Mouse (Mus musculus): ENCODE measurements around the gene Dnaja3. TPM values are rescaled to one million over a fixed set of nuclear protein-coding genes. Genes with fewer than 3 reads are reported as not detected.

Dnaja3 gene
- polyA plus RNA-seq, 1 experiment from 2014 or later, result 87.8 TPM

DNA sequence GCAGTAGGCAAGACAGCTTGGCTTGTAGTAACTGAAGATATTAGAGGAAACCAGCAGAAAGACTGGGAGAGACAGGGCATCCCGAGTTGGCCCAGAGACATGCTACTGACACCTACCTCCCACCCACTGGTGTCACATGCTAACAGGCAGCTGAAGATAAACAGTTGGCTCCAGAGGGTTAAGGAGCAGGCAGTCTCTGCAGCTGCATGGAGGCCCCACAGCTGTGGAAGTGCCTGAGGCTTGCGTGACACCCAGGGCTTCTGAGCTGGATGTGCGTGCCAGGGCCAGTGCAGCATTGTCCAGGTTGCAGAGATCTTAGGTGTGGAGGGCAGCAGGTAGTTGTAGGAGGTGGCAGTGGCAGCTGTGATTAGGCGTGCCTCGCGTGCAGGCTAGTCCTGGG lies 12.7 kb upstream of the Dnaja3 start:
- Histone ChIP-seq H3K27me3 (ENCODE audit: insufficient read depth, low read length) (no peaks in the 10 kb centered on the region), H3K4me2 (ENCODE audit: low read length) (no peak overlapping the region), H3K36me3 (ENCODE audit: insufficient read depth, low read length) (peaks cover 15% of the 10 kb centered on the region; the same call in 1 of the 2 replicates), H3K9ac (ENCODE audit: low read depth, low read length) (no peak overlapping the region), H3K27ac (peak overlapping the region; percentile 60; the same call in 1 of the 2 replicates), H3K4me1 (replicated peaks; ENCODE audit: insufficient read depth, low read length) (peaks cover 16% of the 10 kb centered on the region), H3K9me3 (replicated peaks; ENCODE audit: low read length) (no peaks in the 10 kb centered on the region), H3K4me3 (replicated peaks; ENCODE audit: low read depth, low read length) (no peak overlapping the region)
- no peak for ATAC-seq (replicated peaks; ENCODE audit: low FRiP score, low read depth)
- 58% methylated on average over 6 of the region's 6 CpGs for WGBS
- peak; percentile 46 for DNase-seq (ENCODE audit: low spot score)
- TF ChIP-seq CTCF (IDR thresholded peaks at IDR 0.05; ENCODE audit: low read depth), result no peak

DNA sequence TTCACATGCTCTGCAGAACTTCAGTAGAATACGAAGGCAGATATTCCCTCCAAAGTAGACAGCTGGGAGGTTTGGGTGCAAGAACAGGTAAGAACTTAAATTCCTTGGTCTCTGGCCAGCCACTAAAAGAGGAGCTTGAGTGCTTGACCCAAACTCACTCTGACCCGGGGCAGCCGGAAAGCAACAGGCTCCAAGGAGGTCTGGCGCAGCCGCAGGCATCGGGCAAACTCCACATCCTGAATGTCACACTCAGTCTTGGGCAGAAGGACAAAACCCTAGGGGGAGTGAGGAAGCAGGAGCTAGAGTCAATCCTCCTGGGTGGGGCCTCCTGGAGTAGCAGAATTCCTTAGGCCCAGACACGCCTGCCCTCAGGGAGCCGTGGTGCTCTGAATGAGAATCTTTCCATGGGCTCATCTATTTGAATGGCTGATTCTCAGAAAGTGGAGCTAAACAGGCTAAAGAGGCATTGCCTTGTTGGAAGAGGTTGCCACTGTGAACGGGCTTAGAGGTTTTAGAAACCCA lies 10.8 kb upstream of the Dnaja3 start:
- no peak for DNase-seq (ENCODE audit: low spot score)

DNA sequence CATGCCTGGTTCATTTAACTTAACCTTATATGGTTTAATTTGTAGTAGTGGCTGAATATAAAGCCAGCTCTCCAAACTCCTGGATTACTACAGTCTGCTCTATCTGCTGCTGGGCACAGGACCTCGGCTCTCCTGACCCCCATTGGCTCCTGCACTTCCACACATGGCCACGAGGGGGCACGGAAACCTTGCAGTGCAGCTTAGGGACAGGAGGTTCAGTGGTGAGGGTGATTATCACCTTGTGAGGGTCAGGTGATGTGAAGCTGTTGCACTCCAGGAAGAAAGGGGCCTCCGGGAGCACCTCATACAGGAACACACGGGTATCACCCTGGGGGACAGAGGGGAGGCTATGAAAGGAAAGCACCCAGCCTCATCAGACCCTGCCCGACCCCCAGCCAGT lies 9.8 kb upstream of the Dnaja3 start:
- ATAC-seq (replicated peaks; ENCODE audit: low FRiP score, low read depth), result peak; percentile 47; the same call in 1 of the 2 replicates
- no peak overlapping the region for H3K9ac ChIP-seq (ENCODE audit: low read depth, low read length)
- no peak overlapping the region for H3K4me3 ChIP-seq (replicated peaks; ENCODE audit: low read depth, low read length)
- peak; percentile 80 for DNase-seq (ENCODE audit: low spot score)
- no peak overlapping the region for H3K4me2 ChIP-seq (ENCODE audit: low read length)
- no peaks in the 10 kb centered on the region for H3K9me3 ChIP-seq (replicated peaks; ENCODE audit: low read length)
- no peaks in the 10 kb centered on the region for H3K27me3 ChIP-seq (ENCODE audit: insufficient read depth, low read length)
- peaks cover 4% of the 10 kb centered on the region; the same call in 1 of the 2 replicates for H3K4me1 ChIP-seq (replicated peaks; ENCODE audit: insufficient read depth, low read length)
- peak; percentile 98 for TF ChIP-seq CTCF (IDR thresholded peaks at IDR 0.05; ENCODE audit: low read depth)
- 19% methylated on average over 6 of the region's 6 CpGs for WGBS
- peaks cover 15% of the 10 kb centered on the region; the same call in 1 of the 2 replicates for H3K36me3 ChIP-seq (ENCODE audit: insufficient read depth, low read length)
- no peak overlapping the region for H3K27ac ChIP-seq

More for the DNA sequence above, 10.8 kb upstream of the Dnaja3 start:
- Histone ChIP-seq H3K4me2 (ENCODE audit: low read length) (no peak overlapping the region), H3K9me3 (replicated peaks; ENCODE audit: low read length) (no peaks in the 10 kb centered on the region), H3K36me3 (ENCODE audit: insufficient read depth, low read length) (peaks cover 15% of the 10 kb centered on the region; the same call in 1 of the 2 replicates), H3K27me3 (ENCODE audit: insufficient read depth, low read length) (no peaks in the 10 kb centered on the region), H3K9ac (ENCODE audit: low read depth, low read length) (no peak overlapping the region), H3K4me3 (replicated peaks; ENCODE audit: low read depth, low read length) (no peak overlapping the region), H3K4me1 (replicated peaks; ENCODE audit: insufficient read depth, low read length) (peaks cover 7% of the 10 kb centered on the region), H3K27ac (no peak overlapping the region)
- ATAC-seq (replicated peaks; ENCODE audit: low FRiP score, low read depth), result no peak
- 94% methylated on average over 9 of the region's 9 CpGs for WGBS
- TF ChIP-seq CTCF (IDR thresholded peaks at IDR 0.05; ENCODE audit: low read depth), result no peak

DNA sequence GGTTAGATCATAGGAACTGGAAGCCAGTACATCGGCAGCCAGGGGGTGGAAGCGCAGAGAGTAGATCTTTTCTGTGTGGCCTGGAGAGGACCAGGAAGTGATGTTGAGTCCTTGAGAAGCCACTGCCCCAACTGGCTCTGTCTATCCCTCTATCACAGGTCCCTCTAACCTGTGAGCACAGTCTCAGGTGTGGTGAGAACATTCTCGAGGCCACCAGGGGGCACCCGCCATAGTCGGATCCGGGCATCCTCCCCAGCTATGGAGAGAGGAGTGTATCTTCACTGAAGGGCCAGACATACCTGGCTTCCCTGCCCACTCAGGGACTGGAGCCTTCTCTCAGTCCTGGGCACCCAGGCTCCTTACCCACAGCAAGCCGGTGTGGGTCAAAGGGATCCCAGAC lies 7.7 kb upstream of the Dnaja3 start:
- H3K9me3 ChIP-seq (replicated peaks; ENCODE audit: low read length), result no peaks in the 10 kb centered on the region
- H3K4me1 ChIP-seq (replicated peaks; ENCODE audit: insufficient read depth, low read length), result peaks cover 4% of the 10 kb centered on the region; the same call in 1 of the 2 replicates
- no peak overlapping the region for H3K4me2 ChIP-seq (ENCODE audit: low read length)
- WGBS, result 39% methylated on average over 7 of the region's 7 CpGs
- H3K4me3 ChIP-seq (replicated peaks; ENCODE audit: low read depth, low read length), result no peak overlapping the region
- no peak overlapping the region for H3K27ac ChIP-seq
- H3K9ac ChIP-seq (ENCODE audit: low read depth, low read length), result no peak overlapping the region
- ATAC-seq (replicated peaks; ENCODE audit: low FRiP score, low read depth) (no peak), DNase-seq (ENCODE audit: low spot score) (peak; percentile 55)
- H3K27me3 ChIP-seq (ENCODE audit: insufficient read depth, low read length), result no peaks in the 10 kb centered on the region
- peak; percentile 68 for TF ChIP-seq CTCF (IDR thresholded peaks at IDR 0.05; ENCODE audit: low read depth)
- peaks cover 14% of the 10 kb centered on the region; the same call in 1 of the 2 replicates for H3K36me3 ChIP-seq (ENCODE audit: insufficient read depth, low read length)

DNA sequence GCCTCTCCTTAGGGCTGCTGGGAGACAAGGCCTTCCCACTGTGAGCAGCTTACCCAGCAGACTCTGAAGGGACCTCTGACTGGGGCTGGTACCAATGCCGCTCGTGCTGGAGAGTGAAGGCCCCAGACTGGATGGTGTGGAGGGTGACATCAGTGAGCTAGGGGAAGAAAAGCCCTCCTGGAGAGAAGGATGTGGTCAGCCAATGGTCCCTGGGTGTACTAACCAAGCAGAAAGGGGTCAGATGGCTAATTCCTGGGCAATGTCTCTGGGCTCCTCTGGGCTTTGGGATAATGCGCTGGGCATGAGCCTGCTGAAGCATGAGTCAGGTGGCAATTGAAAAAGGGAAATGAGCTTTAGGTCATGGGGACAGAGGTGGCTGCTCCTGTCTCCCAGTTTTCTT lies 6.1 kb upstream of the Dnaja3 start:
- ATAC-seq (replicated peaks; ENCODE audit: low FRiP score, low read depth) (no peak), DNase-seq (ENCODE audit: low spot score) (no peak)
- Histone ChIP-seq H3K27me3 (ENCODE audit: insufficient read depth, low read length) (no peaks in the 10 kb centered on the region), H3K9ac (ENCODE audit: low read depth, low read length) (no peak overlapping the region), H3K4me1 (replicated peaks; ENCODE audit: insufficient read depth, low read length) (peaks cover 4% of the 10 kb centered on the region; the same call in 1 of the 2 replicates), H3K4me3 (replicated peaks; ENCODE audit: low read depth, low read length) (no peak overlapping the region), H3K4me2 (ENCODE audit: low read length) (no peak overlapping the region), H3K9me3 (replicated peaks; ENCODE audit: low read length) (no peaks in the 10 kb centered on the region), H3K36me3 (ENCODE audit: insufficient read depth, low read length) (0 out of 2 replicates have a peak, but pooled peaks cover under 1% of the 10 kb centered on the region), H3K27ac (no peak overlapping the region)
- 96% methylated on average over 3 of the region's 3 CpGs for whole genome bisulfite sequencing
- TF ChIP-seq CTCF (IDR thresholded peaks at IDR 0.05; ENCODE audit: low read depth), result no peak

DNA sequence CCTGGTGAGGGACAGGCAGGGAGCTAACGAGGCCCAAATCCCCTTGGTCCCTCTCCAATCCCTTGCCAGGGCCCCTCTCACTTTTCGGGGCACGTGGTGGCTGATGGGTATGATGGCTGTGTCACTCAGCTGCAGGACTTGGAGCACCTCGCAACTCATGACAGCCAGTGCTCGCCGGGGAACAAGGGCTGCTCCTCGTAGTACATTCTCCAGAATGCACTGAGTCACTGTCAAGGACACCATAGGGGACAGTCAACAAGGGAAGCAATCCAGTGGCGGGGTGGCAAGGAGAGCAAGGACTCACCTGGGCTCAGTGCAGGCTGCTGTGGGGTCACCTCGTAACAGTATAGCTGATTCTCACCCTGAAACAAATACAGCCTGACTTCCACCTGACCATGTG lies 5.1 kb upstream of the Dnaja3 start:
- Histone ChIP-seq H3K4me1 (replicated peaks; ENCODE audit: insufficient read depth, low read length) (peaks cover 4% of the 10 kb centered on the region; the same call in 1 of the 2 replicates), H3K36me3 (ENCODE audit: insufficient read depth, low read length) (no peaks in the 10 kb centered on the region), H3K27me3 (ENCODE audit: insufficient read depth, low read length) (no peaks in the 10 kb centered on the region), H3K9ac (ENCODE audit: low read depth, low read length) (no peak overlapping the region), H3K27ac (no peak overlapping the region), H3K4me3 (replicated peaks; ENCODE audit: low read depth, low read length) (no peak overlapping the region), H3K9me3 (replicated peaks; ENCODE audit: low read length) (no peaks in the 10 kb centered on the region), H3K4me2 (ENCODE audit: low read length) (no peak overlapping the region)
- WGBS, result 88% methylated on average over 9 of the region's 9 CpGs
- DNase-seq (ENCODE audit: low spot score) (no peak), ATAC-seq (replicated peaks; ENCODE audit: low FRiP score, low read depth) (no peak)
- no peak for TF ChIP-seq CTCF (IDR thresholded peaks at IDR 0.05; ENCODE audit: low read depth)
